Mouse (Mus musculus): Measurements from ENCODE around the gene Zfp385a. TPM values are rescaled to one million over a fixed set of nuclear protein-coding genes. Genes with fewer than 3 reads are reported as not detected.

The Zfp385a gene
- polyA plus RNA-seq, 1 experiment from 2014 or later: 11.2 TPM

- 55% methylated on average over 3 of the region's 3 CpGs for WGBS
- no peaks in the 10 kb centered on the region for H3K27me3 ChIP-seq
- H3K9ac ChIP-seq (replicated peaks): no peak overlapping the region
- H3K36me3 ChIP-seq: peaks cover 25% of the 10 kb centered on the region
- no peak for ATAC-seq (ENCODE audit: insufficient number of reproducible peaks, insufficient read depth, low FRiP score, low TSS enrichment, low read depth)
- H3K9me3 ChIP-seq: no peaks in the 10 kb centered on the region
- H3K4me2 ChIP-seq: no peak overlapping the region
- H3K4me3 ChIP-seq (replicated peaks): no peak overlapping the region
- peaks cover 86% of the 10 kb centered on the region for H3K4me1 ChIP-seq (replicated peaks)
- H3K27ac ChIP-seq: peak overlapping the region; percentile 98
Measured at GRCm38 (mm10) chr15:103298026-103298425, 41.9 kb downstream of the Zfp385a start.

- H3K9ac ChIP-seq (replicated peaks): no peak overlapping the region
- H3K27me3 ChIP-seq: no peaks in the 10 kb centered on the region
- H3K9me3 ChIP-seq: no peaks in the 10 kb centered on the region
- H3K36me3 ChIP-seq: peaks cover 32% of the 10 kb centered on the region
- no peak overlapping the region for H3K4me3 ChIP-seq (replicated peaks)
- no peak overlapping the region for H3K4me2 ChIP-seq
- WGBS: 29% methylated on average over 6 of the region's 6 CpGs
- peak overlapping the region; percentile 97 for H3K27ac ChIP-seq
- ATAC-seq (ENCODE audit: insufficient number of reproducible peaks, insufficient read depth, low FRiP score, low TSS enrichment, low read depth): no peak
- H3K4me1 ChIP-seq (replicated peaks): peaks cover 79% of the 10 kb centered on the region
Measured at GRCm38 (mm10) chr15:103297313-103297712, 42.6 kb downstream of the Zfp385a start.

DNA sequence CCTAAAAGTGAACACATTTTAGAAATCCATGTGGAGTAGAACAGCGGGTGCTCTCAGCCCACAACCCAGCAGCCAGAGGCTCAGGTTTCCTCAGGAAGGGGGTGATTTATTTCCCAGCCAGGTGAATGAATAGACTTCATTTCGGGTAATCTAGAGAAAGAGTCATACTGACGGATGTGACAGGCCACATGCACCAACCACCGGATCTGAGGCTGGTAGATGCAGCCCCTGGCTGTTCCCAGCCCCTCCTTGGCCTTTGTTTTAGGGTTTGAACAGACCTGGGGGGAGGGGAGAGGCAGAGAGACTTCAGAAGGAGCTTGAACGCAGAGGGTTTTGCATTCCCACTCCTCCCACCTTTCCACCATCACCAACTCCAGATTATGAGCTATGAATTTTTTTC lies 44.0 kb downstream of the Zfp385a start:
- Histone ChIP-seq H3K4me1 (replicated peaks) (peaks cover 74% of the 10 kb centered on the region), H3K27me3 (no peaks in the 10 kb centered on the region), H3K9ac (replicated peaks) (peak overlapping the region; percentile 18; the same call in 1 of the 2 replicates), H3K36me3 (peaks cover 45% of the 10 kb centered on the region), H3K4me2 (peak overlapping the region; percentile 16; the same call in 1 of the 2 replicates), H3K9me3 (no peaks in the 10 kb centered on the region), H3K4me3 (replicated peaks) (no peak overlapping the region), H3K27ac (peak overlapping the region; percentile 97)
- peak; percentile 68 for ATAC-seq (ENCODE audit: insufficient number of reproducible peaks, insufficient read depth, low FRiP score, low TSS enrichment, low read depth)
- WGBS: 1% methylated on average over 5 of the region's 5 CpGs

DNA sequence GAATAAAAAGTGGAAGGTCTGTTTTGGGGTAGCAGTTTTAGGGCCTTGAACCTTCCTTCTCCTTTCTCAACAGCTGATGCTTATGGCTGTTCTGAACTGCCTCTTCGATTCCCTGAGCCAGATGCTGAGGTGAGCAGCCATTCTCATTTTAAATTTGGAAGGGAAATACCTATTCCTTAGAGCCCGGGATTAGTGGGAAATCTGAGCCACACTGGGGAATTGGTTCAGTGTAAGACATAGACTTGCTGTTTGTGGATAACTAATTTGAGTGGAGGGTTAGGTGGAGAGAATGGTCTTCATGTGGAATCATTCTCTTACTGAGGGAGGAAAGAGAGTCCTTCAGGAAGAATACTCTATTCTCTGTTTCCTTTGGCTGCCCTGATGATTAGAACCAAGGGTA lies 45.2 kb downstream of the Zfp385a start:
- H3K27me3 ChIP-seq: no peaks in the 10 kb centered on the region
- H3K4me1 ChIP-seq (replicated peaks): peaks cover 74% of the 10 kb centered on the region
- no peaks in the 10 kb centered on the region for H3K9me3 ChIP-seq
- WGBS: 33% methylated on average over 2 of the region's 2 CpGs
- H3K9ac ChIP-seq (replicated peaks): no peak overlapping the region
- H3K27ac ChIP-seq: peak overlapping the region; percentile 76
- peaks cover 57% of the 10 kb centered on the region for H3K36me3 ChIP-seq
- ATAC-seq (ENCODE audit: insufficient number of reproducible peaks, insufficient read depth, low FRiP score, low TSS enrichment, low read depth): no peak
- no peak overlapping the region for H3K4me2 ChIP-seq
- no peak overlapping the region for H3K4me3 ChIP-seq (replicated peaks)

DNA sequence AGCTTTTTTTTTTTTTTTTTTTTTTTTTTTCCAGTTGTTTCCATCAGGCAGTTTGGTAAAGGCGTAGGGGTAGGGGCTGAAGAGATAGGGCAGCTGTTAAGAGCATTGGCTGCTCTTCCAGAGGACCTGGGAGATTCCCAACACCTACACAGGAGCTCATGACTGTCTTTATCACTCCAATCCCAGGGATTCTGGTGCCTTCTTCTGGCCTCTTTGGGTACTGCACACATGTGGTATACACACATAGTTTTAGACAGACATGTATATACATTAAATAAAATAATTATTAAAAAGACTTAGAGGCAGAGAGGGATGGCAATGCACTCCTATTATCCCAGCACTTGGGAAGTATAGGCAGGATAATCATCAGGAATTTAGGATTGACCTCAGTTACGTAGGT lies 46.5 kb downstream of the Zfp385a start:
- H3K36me3 ChIP-seq: peaks cover 58% of the 10 kb centered on the region
- no peak overlapping the region for H3K4me3 ChIP-seq (replicated peaks)
- ATAC-seq (ENCODE audit: insufficient number of reproducible peaks, insufficient read depth, low FRiP score, low TSS enrichment, low read depth): no peak
- H3K9me3 ChIP-seq: no peaks in the 10 kb centered on the region
- H3K4me2 ChIP-seq: no peak overlapping the region
- no peaks in the 10 kb centered on the region for H3K27me3 ChIP-seq
- 94% methylated on average over 2 of the region's 2 CpGs for WGBS
- no peak overlapping the region for H3K9ac ChIP-seq (replicated peaks)
- no peak overlapping the region for H3K27ac ChIP-seq
- H3K4me1 ChIP-seq (replicated peaks): peaks cover 74% of the 10 kb centered on the region

DNA sequence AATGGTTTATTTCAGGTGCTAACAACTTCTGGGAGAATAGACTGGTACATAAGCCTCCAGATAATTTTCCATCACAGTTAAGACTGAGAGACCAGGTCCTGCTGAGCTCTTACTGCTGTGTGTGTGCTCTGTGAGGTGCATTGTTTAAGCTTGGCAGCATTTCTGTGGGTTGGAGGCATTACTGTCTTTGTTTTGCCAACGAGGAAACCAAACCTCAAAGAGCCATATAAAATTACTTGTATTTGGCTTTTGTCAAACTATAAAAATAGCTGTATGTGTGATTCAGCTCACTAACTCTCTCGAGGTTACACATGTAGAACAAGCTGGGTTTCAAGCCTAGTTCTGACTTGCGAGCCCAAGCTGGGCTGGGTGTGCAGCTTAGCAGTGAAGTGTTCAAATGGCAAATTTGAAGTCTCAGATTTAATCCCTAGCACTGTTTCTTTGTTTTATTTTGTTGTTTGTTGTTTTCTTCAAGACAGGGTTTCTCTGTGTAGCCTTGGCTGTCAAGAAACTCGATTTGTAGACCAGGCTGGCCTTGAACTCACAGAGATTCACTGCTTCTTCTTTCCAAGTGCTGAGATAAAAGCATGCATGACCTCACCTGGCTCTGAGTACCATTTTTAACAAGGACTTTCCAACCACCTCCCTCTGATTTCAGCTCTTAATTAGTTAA lies 47.1 kb downstream of the Zfp385a start:
- peaks cover 53% of the 10 kb centered on the region for H3K36me3 ChIP-seq
- H3K27me3 ChIP-seq: no peaks in the 10 kb centered on the region
- H3K27ac ChIP-seq: 0 out of 2 replicates have a peak overlapping the region, but pooled peaks have one; percentile 46
- no peak overlapping the region for H3K4me2 ChIP-seq
- peaks cover 73% of the 10 kb centered on the region for H3K4me1 ChIP-seq (replicated peaks)
- ATAC-seq (ENCODE audit: insufficient number of reproducible peaks, insufficient read depth, low FRiP score, low TSS enrichment, low read depth): no peak
- no peaks in the 10 kb centered on the region for H3K9me3 ChIP-seq
- H3K4me3 ChIP-seq (replicated peaks): no peak overlapping the region
- 77% methylated on average over 4 of the region's 4 CpGs for WGBS
- H3K9ac ChIP-seq (replicated peaks): no peak overlapping the region

- Histone ChIP-seq H3K9me3 (no peaks in the 10 kb centered on the region), H3K4me1 (replicated peaks) (peaks cover 62% of the 10 kb centered on the region), H3K27ac (peak overlapping the region; percentile 41; the same call in 1 of the 2 replicates), H3K4me2 (no peak overlapping the region), H3K36me3 (peaks cover 55% of the 10 kb centered on the region), H3K27me3 (no peaks in the 10 kb centered on the region), H3K9ac (replicated peaks) (no peak overlapping the region), H3K4me3 (replicated peaks) (no peak overlapping the region)
- ATAC-seq (ENCODE audit: insufficient number of reproducible peaks, insufficient read depth, low FRiP score, low TSS enrichment, low read depth): no peak
- WGBS: 63% methylated on average over 9 of the region's 9 CpGs
Measured at GRCm38 (mm10) chr15:103290843-103291242, 49.0 kb downstream of the Zfp385a start.

DNA sequence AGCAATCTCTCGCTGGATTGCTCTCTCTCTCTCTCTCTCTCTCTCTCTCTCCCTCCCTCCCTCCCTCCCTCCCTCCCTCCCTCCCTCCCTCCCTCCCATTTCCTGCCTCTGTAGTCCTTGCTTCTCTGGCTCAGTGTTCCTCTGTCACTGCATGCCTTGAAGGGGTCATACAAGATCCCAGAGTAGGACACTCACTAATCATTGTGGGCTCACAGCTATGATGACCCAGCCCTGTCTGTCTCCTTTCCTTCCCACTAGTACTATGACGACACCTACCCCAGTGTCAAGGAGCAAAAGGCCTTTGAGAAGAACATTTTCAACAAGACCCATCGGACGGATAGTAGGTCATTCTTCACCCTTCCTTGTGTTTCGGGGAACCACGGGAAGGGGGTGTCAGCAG lies 49.5 kb downstream of the Zfp385a start:
- Histone ChIP-seq H3K4me1 (replicated peaks) (peaks cover 62% of the 10 kb centered on the region), H3K36me3 (peaks cover 55% of the 10 kb centered on the region), H3K27ac (peak overlapping the region; percentile 84), H3K9ac (replicated peaks) (no peak overlapping the region), H3K4me2 (no peak overlapping the region), H3K9me3 (no peaks in the 10 kb centered on the region), H3K4me3 (replicated peaks) (no peak overlapping the region), H3K27me3 (no peaks in the 10 kb centered on the region)
- 64% methylated on average over 6 of the region's 6 CpGs for WGBS
- no peak for ATAC-seq (ENCODE audit: insufficient number of reproducible peaks, insufficient read depth, low FRiP score, low TSS enrichment, low read depth)

- Histone ChIP-seq H3K27ac (peak overlapping the region; percentile 84), H3K4me2 (no peak overlapping the region), H3K4me3 (replicated peaks) (no peak overlapping the region), H3K9ac (replicated peaks) (no peak overlapping the region), H3K36me3 (peaks cover 55% of the 10 kb centered on the region), H3K4me1 (replicated peaks) (peaks cover 63% of the 10 kb centered on the region), H3K9me3 (no peaks in the 10 kb centered on the region), H3K27me3 (no peaks in the 10 kb centered on the region)
- 10% methylated on average over 5 of the region's 5 CpGs for WGBS
- 0 out of 2 replicates have a peak, but pooled peaks have one; percentile 27 for ATAC-seq (ENCODE audit: insufficient number of reproducible peaks, insufficient read depth, low FRiP score, low TSS enrichment, low read depth)
Measured at GRCm38 (mm10) chr15:103289600-103289999, 50.3 kb downstream of the Zfp385a start.

- Histone ChIP-seq H3K27ac (peak overlapping the region; percentile 59), H3K9me3 (no peaks in the 10 kb centered on the region), H3K4me3 (replicated peaks) (no peak overlapping the region), H3K4me1 (replicated peaks) (peaks cover 56% of the 10 kb centered on the region), H3K9ac (replicated peaks) (no peak overlapping the region), H3K27me3 (no peaks in the 10 kb centered on the region), H3K4me2 (no peak overlapping the region), H3K36me3 (peaks cover 31% of the 10 kb centered on the region; the same call in 1 of the 2 replicates)
- 46% methylated on average over 1 of the region's 1 CpGs for WGBS
- no peak for ATAC-seq (ENCODE audit: insufficient number of reproducible peaks, insufficient read depth, low FRiP score, low TSS enrichment, low read depth)
Measured at GRCm38 (mm10) chr15:103285778-103286417, 54.0 kb downstream of the Zfp385a start.

DNA sequence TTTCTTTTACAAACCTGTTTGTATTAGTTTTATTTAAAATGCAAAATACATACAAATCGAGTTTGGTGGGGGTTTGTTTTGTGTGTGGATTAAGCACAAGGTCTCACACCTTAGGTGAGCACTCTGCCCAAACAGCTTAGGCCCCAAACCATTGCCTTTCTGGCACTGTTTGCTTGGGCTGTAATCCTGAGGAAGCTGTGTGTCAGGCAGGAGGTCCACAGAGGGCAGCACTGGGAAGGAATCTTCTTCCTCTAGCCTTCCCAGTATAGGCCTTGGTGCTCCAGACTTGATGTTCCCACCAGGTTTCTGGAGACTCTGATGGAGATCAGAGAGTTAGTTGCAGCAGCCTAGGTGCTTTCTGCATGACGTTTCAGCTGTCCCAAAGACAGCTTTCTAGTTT lies 55.2 kb downstream of the Zfp385a start:
- 38% methylated on average over 2 of the region's 2 CpGs for WGBS
- Histone ChIP-seq H3K4me1 (replicated peaks) (peaks cover 48% of the 10 kb centered on the region), H3K27ac (peak overlapping the region; percentile 59), H3K9me3 (no peaks in the 10 kb centered on the region), H3K27me3 (no peaks in the 10 kb centered on the region), H3K4me3 (replicated peaks) (no peak overlapping the region), H3K9ac (replicated peaks) (no peak overlapping the region), H3K4me2 (no peak overlapping the region), H3K36me3 (peaks cover 18% of the 10 kb centered on the region; the same call in 1 of the 2 replicates)
- no peak for ATAC-seq (ENCODE audit: insufficient number of reproducible peaks, insufficient read depth, low FRiP score, low TSS enrichment, low read depth)
